Mouse (Mus musculus) stomach, embryonic 15.5 days (tissue): ENCODE results near the gene Itgb2l. TPM values are rescaled to one million over a fixed set of nuclear protein-coding genes. Genes with fewer than 3 reads are reported as not detected.
"Not testable (repeated sequence)": the region's sequence is repeated elsewhere in the genome, so short reads cannot be mapped to it uniquely, and the experiment has no call there.

Experiments used
- ATAC-seq: fragments of 200-750 bp; cut with Nextera tagmentation; 2 replicates; pipeline ENCODE4 v1.8.0; 2017; ENCODE audit warnings: low read depth, moderate number of reproducible peaks, moderate TSS enrichment; ENCODE audit not compliant: insufficient read depth, low FRiP score
- H3K27ac ChIP-seq: fragments of 300-500 bp; sonication (generic); 2 replicates; pipeline ENCODE4 v1.5.1; 2015; ENCODE audit warnings: mild to moderate bottlenecking, inconsistent platforms
- H3K27me3 ChIP-seq: fragments of 300-500 bp; sonication (generic); replicated peaks from 2 replicates; pipeline ENCODE4 v1.6.1; 2015; ENCODE audit warnings: inconsistent platforms
- H3K36me3 ChIP-seq: fragments of 300-500 bp; sonication (generic); 2 replicates; pipeline ENCODE4 v1.6.1; 2015; ENCODE audit warnings: inconsistent platforms
- H3K4me1 ChIP-seq: fragments of 300-500 bp; sonication (generic); 2 replicates; pipeline ENCODE4 v1.6.1; 2015; ENCODE audit warnings: inconsistent platforms
- H3K4me2 ChIP-seq: fragments of 300-500 bp; sonication (generic); 2 replicates; pipeline ENCODE4 v1.6.1; 2015; ENCODE audit warnings: mild to moderate bottlenecking, inconsistent platforms
- H3K4me3 ChIP-seq: fragments of 300-500 bp; sonication (generic); replicated peaks from 2 replicates; pipeline ENCODE4 v1.5.1; 2015; ENCODE audit warnings: inconsistent platforms
- H3K9ac ChIP-seq: fragments of 300-500 bp; sonication (generic); 2 replicates; pipeline ENCODE4 v1.6.1; 2015; ENCODE audit warnings: inconsistent platforms
- H3K9me3 ChIP-seq: fragments of 300-500 bp; sonication (generic); 2 replicates; pipeline ENCODE4 v1.6.1; 2016; ENCODE audit warnings: inconsistent platforms
- WGBS: fragments of 180-500 bp; shearing (Covaris S2); methylation state at CpG from one replicate; pipeline ENCODE4 v1.1.7; 2015; 5-methylcytosine and 5-hydroxymethylcytosine counted together
- polyA plus RNA-seq: library from polyadenylated mRNA; unstranded; fragments of >200 nt; fragmentation: Nextera tagmentation; extraction: Ambion mirVana; gene quantifications from 2 replicates; pipeline ENCODE4 v1.2.1, GENCODE M21; 2015

Gene Itgb2l
- polyA plus RNA-seq, 1 experiment from 2014 or later = 1.2 TPM

GRCm38 (mm10) chr16:96460788-96461187 lies 17.4 kb upstream of the Itgb2l start:
- Histone ChIP-seq H3K4me2 (no peak overlapping the region), H3K9me3 (no peaks in the 10 kb centered on the region), H3K27ac (no peak overlapping the region), H3K36me3 (no peaks in the 10 kb centered on the region), H3K27me3 (no peaks in the 10 kb centered on the region), H3K4me3 (no peak overlapping the region), H3K9ac (no peak overlapping the region), H3K4me1 (no peaks in the 10 kb centered on the region)
- WGBS = 61% methylated on average over 3 of the region's 3 CpGs
- no peak for ATAC-seq

- Histone ChIP-seq H3K9me3 (no peaks in the 10 kb centered on the region), H3K36me3 (no peaks in the 10 kb centered on the region), H3K4me2 (no peak overlapping the region), H3K4me1 (no peaks in the 10 kb centered on the region), H3K9ac (no peak overlapping the region), H3K27me3 (no peaks in the 10 kb centered on the region), H3K27ac (no peak overlapping the region), H3K4me3 (no peak overlapping the region)
- 86% methylated on average over 2 of the region's 2 CpGs for WGBS
- ATAC-seq = no peak
Observed at GRCm38 (mm10) chr16:96459356-96459755, 15.9 kb upstream of the Itgb2l start.

DNA sequence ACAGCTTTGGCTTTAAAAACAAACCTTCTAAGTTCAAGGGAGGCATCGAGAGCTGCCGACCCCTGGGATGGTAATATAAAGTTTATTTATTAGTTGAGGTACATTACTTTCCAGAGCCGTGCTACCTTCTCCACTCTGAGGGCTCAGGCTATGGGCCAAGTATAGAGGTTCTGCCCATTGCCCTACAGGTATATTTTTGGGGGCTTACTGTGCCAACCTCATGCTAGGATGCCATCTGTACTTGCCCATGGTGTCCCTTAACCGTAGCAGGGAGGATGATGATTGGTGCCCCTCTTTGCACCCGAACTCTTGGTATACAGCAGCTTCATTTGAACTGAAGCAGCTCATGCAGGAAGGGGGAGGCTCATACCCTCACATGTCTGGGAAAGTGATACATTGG lies 14.2 kb upstream of the Itgb2l start:
- Histone ChIP-seq H3K9ac (no peak overlapping the region), H3K4me1 (no peaks in the 10 kb centered on the region), H3K4me2 (no peak overlapping the region), H3K27ac (no peak overlapping the region), H3K4me3 (no peak overlapping the region), H3K27me3 (no peaks in the 10 kb centered on the region), H3K9me3 (no peaks in the 10 kb centered on the region), H3K36me3 (no peaks in the 10 kb centered on the region)
- ATAC-seq = no peak
- 78% methylated on average over 5 of the region's 5 CpGs for WGBS

- Histone ChIP-seq H3K4me3 (no peak overlapping the region), H3K36me3 (no peaks in the 10 kb centered on the region), H3K9me3 (no peaks in the 10 kb centered on the region), H3K4me1 (no peaks in the 10 kb centered on the region), H3K27ac (no peak overlapping the region), H3K9ac (no peak overlapping the region), H3K27me3 (no peaks in the 10 kb centered on the region), H3K4me2 (no peak overlapping the region)
- no peak for ATAC-seq
Observed at GRCm38 (mm10) chr16:96454086-96454485, 10.7 kb upstream of the Itgb2l start.

- not testable (repeated sequence) for H3K9me3 ChIP-seq, H3K27me3 ChIP-seq, H3K27ac ChIP-seq, ATAC-seq, H3K36me3 ChIP-seq, H3K4me2 ChIP-seq, H3K4me3 ChIP-seq, H3K9ac ChIP-seq, H3K4me1 ChIP-seq
- WGBS = 91% methylated on average over 16 of the region's 16 CpGs
Observed at GRCm38 (mm10) chr16:96450871-96451270, 7.5 kb upstream of the Itgb2l start.

GRCm38 (mm10) chr16:96441826-96442225 lies 1.6 kb downstream of the Itgb2l start:
- WGBS = 89% methylated on average over 3 of the region's 3 CpGs
- H3K9ac ChIP-seq = no peak overlapping the region
- H3K4me3 ChIP-seq = no peak overlapping the region
- 0 out of 2 replicates have a peak, but pooled peaks cover 4% of the 10 kb centered on the region for H3K4me1 ChIP-seq
- no peak overlapping the region for H3K4me2 ChIP-seq
- H3K27ac ChIP-seq = no peak overlapping the region
- H3K9me3 ChIP-seq = no peaks in the 10 kb centered on the region
- H3K36me3 ChIP-seq = no peaks in the 10 kb centered on the region
- no peaks in the 10 kb centered on the region for H3K27me3 ChIP-seq
- no peak for ATAC-seq

DNA sequence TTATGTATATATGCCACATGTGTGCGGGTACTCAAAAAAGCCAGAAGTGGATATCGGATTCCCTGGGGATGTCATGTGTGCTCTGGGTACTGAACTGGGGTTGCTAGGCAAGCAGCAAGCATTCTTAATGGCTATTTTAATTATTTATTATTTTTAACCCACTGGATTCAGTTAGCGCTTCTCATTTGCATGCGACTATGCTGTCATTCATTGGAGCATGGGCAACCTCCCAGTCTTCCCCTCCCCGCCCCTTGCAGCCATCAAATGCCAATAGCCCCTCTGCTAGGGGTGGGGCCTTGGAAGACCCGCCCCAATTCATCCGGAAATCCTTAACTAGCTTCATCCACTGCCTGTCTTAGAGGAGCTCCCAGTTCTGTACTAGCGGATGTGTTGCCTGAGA lies 2.5 kb downstream of the Itgb2l start:
- Histone ChIP-seq H3K4me2 (no peak overlapping the region), H3K4me1 (0 out of 2 replicates have a peak, but pooled peaks cover 4% of the 10 kb centered on the region), H3K9ac (no peak overlapping the region), H3K36me3 (no peaks in the 10 kb centered on the region), H3K9me3 (no peaks in the 10 kb centered on the region), H3K27ac (no peak overlapping the region), H3K27me3 (no peaks in the 10 kb centered on the region), H3K4me3 (no peak overlapping the region)
- 91% methylated on average over 8 of the region's 8 CpGs for WGBS
- no peak for ATAC-seq

DNA sequence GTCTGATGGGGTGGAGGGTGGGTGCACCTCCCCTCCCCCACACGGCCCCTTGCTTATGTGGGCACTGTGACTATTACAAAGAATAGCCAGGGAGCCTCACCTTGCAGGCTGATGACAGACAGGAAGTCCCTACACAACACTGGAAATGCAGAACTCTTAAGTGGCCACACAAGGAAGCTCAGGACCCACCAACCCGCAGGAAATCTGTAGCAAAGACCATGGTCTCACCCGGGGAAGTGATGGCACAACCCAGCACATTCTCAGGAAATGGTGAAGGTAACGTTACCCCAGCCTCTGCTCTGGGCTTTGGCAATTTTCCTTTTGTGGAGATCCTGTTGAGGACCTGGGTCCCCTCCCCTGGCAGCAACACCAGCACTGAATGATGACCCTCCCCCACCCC lies 3.7 kb downstream of the Itgb2l start:
- no peak for ATAC-seq
- 67% methylated on average over 4 of the region's 4 CpGs for WGBS
- Histone ChIP-seq H3K4me2 (no peak overlapping the region), H3K27ac (no peak overlapping the region), H3K9me3 (no peaks in the 10 kb centered on the region), H3K36me3 (no peaks in the 10 kb centered on the region), H3K4me3 (no peak overlapping the region), H3K9ac (no peak overlapping the region), H3K4me1 (0 out of 2 replicates have a peak, but pooled peaks cover 4% of the 10 kb centered on the region), H3K27me3 (no peaks in the 10 kb centered on the region)

DNA sequence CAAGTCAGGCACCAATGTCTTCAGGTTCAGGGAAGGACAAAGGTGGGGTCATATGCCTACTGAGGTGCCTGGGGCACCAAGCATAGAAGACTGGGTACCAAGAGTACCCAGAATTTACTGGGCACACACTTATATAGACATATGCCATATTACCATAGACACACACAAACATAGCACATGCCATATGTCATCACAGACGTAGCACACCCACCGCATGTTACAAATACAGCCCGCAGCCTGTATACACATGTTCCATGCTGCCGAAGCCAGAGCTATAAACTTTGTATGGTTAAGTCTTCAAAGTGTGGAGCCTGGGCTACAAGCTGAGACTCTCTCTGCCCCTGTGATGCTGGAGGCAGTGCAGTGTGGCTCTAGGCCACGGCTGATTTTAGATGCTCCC lies 4.5 kb downstream of the Itgb2l start:
- no peak for ATAC-seq
- Histone ChIP-seq H3K27me3 (no peaks in the 10 kb centered on the region), H3K4me3 (no peak overlapping the region), H3K27ac (no peak overlapping the region), H3K36me3 (no peaks in the 10 kb centered on the region), H3K4me1 (0 out of 2 replicates have a peak, but pooled peaks cover 4% of the 10 kb centered on the region), H3K9me3 (no peaks in the 10 kb centered on the region), H3K4me2 (no peak overlapping the region), H3K9ac (no peak overlapping the region)
- WGBS = 81% methylated on average over 5 of the region's 5 CpGs

DNA sequence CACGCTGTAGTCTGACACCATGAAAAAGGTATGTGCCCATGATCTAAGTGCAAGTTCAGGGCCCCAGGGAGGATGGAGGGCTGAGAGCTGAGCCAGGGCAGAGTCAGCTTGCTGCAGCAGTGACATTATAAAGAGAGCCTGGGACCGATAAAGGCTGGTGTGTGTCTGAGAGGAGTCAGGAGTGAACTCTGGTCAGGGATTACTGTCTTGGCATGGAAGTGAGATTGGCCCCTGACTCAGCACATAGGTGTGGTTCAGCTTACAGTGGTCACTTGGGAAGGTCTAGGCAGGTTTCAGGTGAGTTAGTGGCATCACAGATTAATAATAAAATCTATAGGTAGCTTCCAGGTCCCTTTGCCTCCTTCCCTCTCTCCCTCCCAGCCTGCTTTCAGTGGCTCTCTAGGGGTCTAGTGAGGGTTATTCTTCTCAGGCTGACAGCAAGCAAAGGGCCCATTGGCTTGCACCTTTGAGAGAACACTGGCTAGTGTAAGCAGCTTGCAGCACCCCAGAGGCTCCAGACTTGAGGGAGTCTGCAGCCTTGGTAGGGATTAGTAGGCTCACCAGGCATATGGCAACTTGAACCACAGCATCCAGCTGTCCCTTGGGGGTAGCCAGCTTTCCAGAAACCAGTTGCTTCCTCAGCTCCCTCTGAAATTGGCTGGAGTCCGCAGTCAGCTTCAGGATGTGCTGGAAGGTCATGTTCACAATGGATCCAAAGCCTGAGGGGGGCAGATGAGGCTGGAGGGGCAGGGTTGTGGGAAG lies 9.2 kb downstream of the Itgb2l start:
- H3K4me1 ChIP-seq = no peaks in the 10 kb centered on the region
- no peaks in the 10 kb centered on the region for H3K9me3 ChIP-seq
- no peak overlapping the region for H3K4me2 ChIP-seq
- no peak overlapping the region for H3K27ac ChIP-seq
- no peaks in the 10 kb centered on the region for H3K27me3 ChIP-seq
- 68% methylated on average over 3 of the region's 3 CpGs for WGBS
- H3K9ac ChIP-seq = no peak overlapping the region
- H3K4me3 ChIP-seq = no peak overlapping the region
- no peak for ATAC-seq
- H3K36me3 ChIP-seq = no peaks in the 10 kb centered on the region

DNA sequence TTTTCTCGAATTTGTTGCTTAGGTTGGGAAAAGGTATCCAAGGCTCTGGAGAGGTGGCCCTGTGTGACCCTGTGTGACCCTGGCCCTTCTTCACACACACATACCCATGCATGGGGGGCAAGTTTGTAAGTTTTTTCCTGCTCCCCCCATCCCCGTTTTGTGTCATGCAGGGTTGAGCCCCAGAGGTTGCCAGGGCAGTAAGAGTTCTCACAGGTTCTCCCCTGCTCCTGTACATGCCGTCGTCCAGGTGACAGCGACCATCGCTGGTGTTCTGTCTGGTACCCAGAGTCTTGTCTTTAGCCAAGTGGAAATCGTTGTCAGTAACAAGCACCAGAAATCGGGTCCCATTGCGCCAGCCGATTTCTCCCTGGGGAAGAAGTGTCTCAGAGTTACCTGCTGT lies 10.2 kb downstream of the Itgb2l start:
- no peaks in the 10 kb centered on the region for H3K4me1 ChIP-seq
- H3K27me3 ChIP-seq = no peaks in the 10 kb centered on the region
- no peak for ATAC-seq
- H3K9ac ChIP-seq = no peak overlapping the region
- no peak overlapping the region for H3K27ac ChIP-seq
- no peak overlapping the region for H3K4me2 ChIP-seq
- 83% methylated on average over 10 of the region's 10 CpGs for WGBS
- H3K4me3 ChIP-seq = no peak overlapping the region
- no peaks in the 10 kb centered on the region for H3K36me3 ChIP-seq
- H3K9me3 ChIP-seq = no peaks in the 10 kb centered on the region

DNA sequence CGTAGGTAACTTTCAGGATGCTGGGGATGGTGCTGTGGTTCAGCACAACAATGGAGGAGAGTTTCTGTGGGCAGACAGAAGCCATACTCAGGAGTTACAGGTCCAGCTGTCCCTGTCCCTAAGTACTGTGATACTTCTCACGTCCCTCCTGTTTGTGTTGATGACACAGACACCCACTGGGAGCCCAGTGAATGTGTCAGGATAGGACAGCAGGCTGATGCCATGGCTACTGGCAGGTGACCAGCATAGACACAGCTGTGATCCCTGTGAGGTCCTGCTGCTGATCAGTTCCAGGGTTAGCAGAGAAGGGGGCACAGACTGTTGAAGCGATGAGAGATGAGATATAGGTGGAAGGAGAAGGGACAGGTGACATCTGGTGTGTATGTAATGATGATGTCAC lies 14.4 kb downstream of the Itgb2l start:
- Histone ChIP-seq H3K4me1 (no peaks in the 10 kb centered on the region), H3K9ac (no peak overlapping the region), H3K36me3 (no peaks in the 10 kb centered on the region), H3K27ac (no peak overlapping the region), H3K27me3 (no peaks in the 10 kb centered on the region), H3K4me3 (no peak overlapping the region), H3K9me3 (no peaks in the 10 kb centered on the region), H3K4me2 (no peak overlapping the region)
- ATAC-seq = no peak
- 71% methylated on average over 3 of the region's 3 CpGs for WGBS

GRCm38 (mm10) chr16:96426671-96427070 lies 16.7 kb downstream of the Itgb2l start:
- no peak for ATAC-seq
- H3K36me3 ChIP-seq = no peaks in the 10 kb centered on the region
- no peak overlapping the region for H3K4me2 ChIP-seq
- no peaks in the 10 kb centered on the region for H3K9me3 ChIP-seq
- H3K27ac ChIP-seq = no peak overlapping the region
- no peaks in the 10 kb centered on the region for H3K4me1 ChIP-seq
- H3K4me3 ChIP-seq = no peak overlapping the region
- WGBS = 81% methylated on average over 7 of the region's 7 CpGs
- no peak overlapping the region for H3K9ac ChIP-seq
- H3K27me3 ChIP-seq = no peaks in the 10 kb centered on the region
